Mouse (Mus musculus): ENCODE results near the gene C87977. TPM values are rescaled to one million over a fixed set of nuclear protein-coding genes. Genes with fewer than 3 reads are reported as not detected.
"Not testable (repeated sequence)": the region's sequence is repeated elsewhere in the genome, so short reads cannot be mapped to it uniquely, and the experiment has no call there.

C87977 gene
- not detected in 2 replicates for total RNA-seq (2021)
- long read RNA-seq: 0 reads

- DNase-seq: not testable (repeated sequence)
Observed at GRCm38 (mm10) chr4:144213218-144213617, at the start of gene C87977. TSS of gene C87977 (minus strand) at chr4:144213318.

GRCm38 (mm10) chr4:144254768-144255167, 41.6 kb upstream of the C87977 start:
- DNase-seq: not testable (repeated sequence)

DNA sequence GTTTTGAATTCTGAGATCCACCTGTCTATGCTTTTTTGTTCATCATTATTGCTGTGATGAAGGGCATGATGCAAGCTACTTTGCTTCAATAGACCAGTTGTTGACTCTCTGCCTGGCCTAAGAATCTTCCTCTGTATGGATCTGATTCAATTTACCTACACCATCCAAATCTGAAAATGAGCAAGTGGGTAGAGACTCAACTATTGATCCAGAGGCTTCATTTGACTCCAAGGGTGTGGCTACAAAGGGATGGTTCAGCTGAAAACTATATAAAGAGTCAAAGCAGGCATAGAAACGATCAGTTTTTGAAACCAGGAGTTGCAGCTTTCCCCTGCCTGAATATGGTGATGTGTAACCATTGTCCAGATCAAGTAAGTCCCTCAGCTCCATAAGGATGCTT, 22.7 kb downstream of the C87977 start, which contains the start of gene Oog2:
TSS of gene Oog2 (plus strand) at position 301 of the 400 bp plus-strand sequence.
- DNase-seq: no peak

DNA sequence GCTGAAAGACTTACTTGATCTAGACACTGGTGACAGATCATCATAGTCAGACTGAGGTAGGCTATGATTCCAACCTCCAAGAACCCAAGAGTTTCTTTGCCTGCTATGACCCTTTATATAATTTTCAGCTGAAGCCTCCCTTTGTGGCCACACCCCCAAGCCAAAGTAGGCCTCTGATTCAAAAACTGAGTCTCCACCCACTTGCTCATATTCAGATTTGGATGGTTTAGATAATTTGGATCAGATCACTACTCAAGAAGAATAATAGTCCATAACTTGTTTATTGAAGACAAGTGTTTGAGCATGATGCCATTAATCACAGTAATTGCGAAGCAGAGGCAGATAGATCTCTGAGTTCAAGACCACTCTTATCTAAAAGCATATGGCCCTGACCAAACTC, 50.6 kb downstream of the C87977 start, which contains the start of gene Oog3:
TSS of gene Oog3 (minus strand) at position 101 of the 400 bp plus-strand sequence.
- DNase-seq: no peak

Other genes starting within 250 kb of the C87977 start
- gene Gm13101, start 246.4 kb downstream of the C87977 start, total RNA-seq (2021): not detected in 2 replicates
- not detected in 2 replicates for gene Pramef17, start 218.9 kb downstream of the C87977 start, total RNA-seq (2021)
- not detected in 2 replicates for gene Pramel4, start 154.2 kb downstream of the C87977 start, total RNA-seq (2021)
- not detected in 2 replicates for gene Gm13102, start 106.8 kb downstream of the C87977 start, total RNA-seq (2021)
- gene Oog3, start 50.7 kb downstream of the C87977 start, total RNA-seq (2021): not detected in 2 replicates
- not detected in 2 replicates for gene Oog2, start 22.6 kb downstream of the C87977 start, total RNA-seq (2021)
- gene Pramel5, start 67.2 kb upstream of the C87977 start, total RNA-seq (2021): not detected in 2 replicates
- not detected in 2 replicates for gene Gm13128, start 116.9 kb upstream of the C87977 start, total RNA-seq (2021)
- not detected in 2 replicates for gene Gm13119, start 144.6 kb upstream of the C87977 start, total RNA-seq (2021)
- not detected in 2 replicates for gene Pramef20, start 164.6 kb upstream of the C87977 start, total RNA-seq (2021)
- gene Pramef12, start 195.1 kb upstream of the C87977 start, total RNA-seq (2021): not detected in 2 replicates
- not detected in 2 replicates for gene 1700012P22Rik, start 225.5 kb upstream of the C87977 start, total RNA-seq (2021)
- gene Gm9944, start 240.0 kb upstream of the C87977 start, total RNA-seq (2021): not detected in 2 replicates